Mouse (Mus musculus) intestine, embryonic 16.5 days (tissue): Measurements from ENCODE around the gene Slc13a3. TPM values are rescaled to one million over a fixed set of nuclear protein-coding genes. Genes with fewer than 3 reads are reported as not detected.

Source experiments
- ATAC-seq: fragments of 200-750 bp; cut with Nextera tagmentation; 2 replicates; pipeline ENCODE4 v1.8.0; 2017; ENCODE audit warnings: moderate TSS enrichment, moderate library complexity
- H3K27ac ChIP-seq: fragments of 300-500 bp; sonication (generic); 2 replicates; pipeline ENCODE4 v1.5.1; 2014; ENCODE audit warnings: mild to moderate bottlenecking, low read length
- H3K27me3 ChIP-seq: fragments of 300-500 bp; sonication (generic); replicated peaks from 2 replicates; pipeline ENCODE4 v1.6.1; 2014; ENCODE audit warnings: low read length, control low read depth, mixed read lengths; ENCODE audit not compliant: control insufficient read depth, insufficient read depth
- H3K36me3 ChIP-seq: fragments of 300-500 bp; sonication (generic); 2 replicates; pipeline ENCODE4 v1.6.1; 2014; ENCODE audit warnings: low read length, control low read depth; ENCODE audit not compliant: control insufficient read depth, insufficient read depth
- H3K4me1 ChIP-seq: fragments of 300-500 bp; sonication (generic); 2 replicates; pipeline ENCODE4 v1.6.1; 2014; ENCODE audit warnings: low read length, control low read depth, mixed read lengths; ENCODE audit not compliant: control insufficient read depth, insufficient read depth
- H3K4me2 ChIP-seq: fragments of 300-500 bp; sonication (generic); 2 replicates; pipeline ENCODE4 v1.6.1; 2014; ENCODE audit warnings: low read depth, low read length, control low read depth
- H3K4me3 ChIP-seq: fragments of 300-500 bp; sonication (generic); 2 replicates; pipeline ENCODE4 v1.5.1; 2014; ENCODE audit warnings: mild to moderate bottlenecking, low read length
- H3K9ac ChIP-seq: fragments of 300-500 bp; sonication (generic); 2 replicates; pipeline ENCODE4 v1.6.1; 2014; ENCODE audit warnings: low read depth, low read length
- H3K9me3 ChIP-seq: fragments of 300-500 bp; sonication (generic); 2 replicates; pipeline ENCODE4 v1.6.1; 2016; ENCODE audit warnings: low read length, control low read depth; ENCODE audit not compliant: control insufficient read depth
- WGBS: fragments of 180-500 bp; shearing (Covaris S2); extraction: QIAGEN DNeasy Blood & Tissue Kit; methylation state at CpG from one replicate; pipeline ENCODE4 v1.1.7; 2014; 5-methylcytosine and 5-hydroxymethylcytosine counted together
- polyA plus RNA-seq: library from polyadenylated mRNA; unstranded; fragments of >200 nt; fragmentation: Nextera tagmentation; extraction: Ambion mirVana; gene quantifications from 2 replicates; pipeline ENCODE4 v1.2.1, GENCODE M21; 2015

Slc13a3 gene
- polyA plus RNA-seq, 1 experiment from 2014 or later = 0.56 TPM

- peak; percentile 56; the same call in 1 of the 2 replicates for ATAC-seq
- H3K27ac ChIP-seq = peak overlapping the region; percentile 26; the same call in 1 of the 2 replicates
Observed at GRCm38 (mm10) chr2:165405351-165405750, 67.7 kb downstream of the Slc13a3 start.

GRCm38 (mm10) chr2:165404951-165405350 is 68.1 kb downstream of the Slc13a3 start:
- 29% methylated on average over 9 of the region's 9 CpGs for WGBS
- ATAC-seq = peak; percentile 62; the same call in 1 of the 2 replicates
- H3K27ac ChIP-seq = peak overlapping the region; percentile 26; the same call in 1 of the 2 replicates

More at GRCm38 (mm10) chr2:165405351-165405750, 67.7 kb downstream of the Slc13a3 start:
- Histone ChIP-seq H3K4me1 (peaks cover 7% of the 10 kb centered on the region; the same call in 1 of the 2 replicates), H3K4me3 (no peak overlapping the region), H3K9me3 (no peaks in the 10 kb centered on the region), H3K27me3 (no peaks in the 10 kb centered on the region), H3K9ac (no peak overlapping the region), H3K36me3 (no peaks in the 10 kb centered on the region), H3K4me2 (no peak overlapping the region)
- 37% methylated on average over 6 of the region's 6 CpGs for WGBS

GRCm38 (mm10) chr2:165398164-165398785 is 74.8 kb downstream of the Slc13a3 start:
- H3K36me3 ChIP-seq = no peaks in the 10 kb centered on the region
- no peak overlapping the region for H3K9ac ChIP-seq
- 0 out of 2 replicates have a peak, but pooled peaks cover 5% of the 10 kb centered on the region for H3K4me1 ChIP-seq
- H3K4me2 ChIP-seq = no peak overlapping the region
- no peaks in the 10 kb centered on the region for H3K27me3 ChIP-seq
- H3K9me3 ChIP-seq = no peaks in the 10 kb centered on the region
- no peak overlapping the region for H3K27ac ChIP-seq
- H3K4me3 ChIP-seq = no peak overlapping the region
- WGBS = 69% methylated on average over 14 of the region's 15 CpGs
- no peak for ATAC-seq

More at GRCm38 (mm10) chr2:165404951-165405350, 68.1 kb downstream of the Slc13a3 start:
- H3K9ac ChIP-seq = no peak overlapping the region
- peaks cover 7% of the 10 kb centered on the region; the same call in 1 of the 2 replicates for H3K4me1 ChIP-seq
- no peak overlapping the region for H3K4me2 ChIP-seq
- no peaks in the 10 kb centered on the region for H3K9me3 ChIP-seq
- H3K36me3 ChIP-seq = no peaks in the 10 kb centered on the region
- H3K4me3 ChIP-seq = no peak overlapping the region
- no peaks in the 10 kb centered on the region for H3K27me3 ChIP-seq

GRCm38 (mm10) chr2:165397502-165398163 is 75.4 kb downstream of the Slc13a3 start:
- no peaks in the 10 kb centered on the region for H3K27me3 ChIP-seq
- WGBS = 73% methylated on average over 23 of the region's 23 CpGs
- H3K27ac ChIP-seq = no peak overlapping the region
- 0 out of 2 replicates have a peak, but pooled peaks cover 5% of the 10 kb centered on the region for H3K4me1 ChIP-seq
- H3K9me3 ChIP-seq = no peaks in the 10 kb centered on the region
- no peaks in the 10 kb centered on the region for H3K36me3 ChIP-seq
- H3K4me3 ChIP-seq = no peak overlapping the region
- H3K4me2 ChIP-seq = no peak overlapping the region
- no peak for ATAC-seq
- H3K9ac ChIP-seq = no peak overlapping the region

GRCm38 (mm10) chr2:165396831-165397501 is 76.1 kb downstream of the Slc13a3 start:
- Histone ChIP-seq H3K4me2 (no peak overlapping the region), H3K27me3 (no peaks in the 10 kb centered on the region), H3K4me3 (no peak overlapping the region), H3K9me3 (no peaks in the 10 kb centered on the region), H3K4me1 (0 out of 2 replicates have a peak, but pooled peaks cover 5% of the 10 kb centered on the region), H3K36me3 (no peaks in the 10 kb centered on the region), H3K27ac (no peak overlapping the region), H3K9ac (no peak overlapping the region)
- ATAC-seq = no peak
- WGBS = 38% methylated on average over 20 of the region's 20 CpGs

GRCm38 (mm10) chr2:165392156-165392555 is 80.9 kb downstream of the Slc13a3 start:
- WGBS = 87% methylated on average over 4 of the region's 4 CpGs
- Histone ChIP-seq H3K9me3 (no peaks in the 10 kb centered on the region), H3K4me3 (no peak overlapping the region), H3K36me3 (no peaks in the 10 kb centered on the region), H3K4me2 (no peak overlapping the region), H3K27ac (no peak overlapping the region), H3K27me3 (no peaks in the 10 kb centered on the region), H3K9ac (no peak overlapping the region), H3K4me1 (0 out of 2 replicates have a peak, but pooled peaks cover 4% of the 10 kb centered on the region)
- no peak for ATAC-seq

GRCm38 (mm10) chr2:165391561-165391960 is 81.5 kb downstream of the Slc13a3 start:
- Histone ChIP-seq H3K36me3 (no peaks in the 10 kb centered on the region), H3K4me3 (no peak overlapping the region), H3K4me2 (no peak overlapping the region), H3K9me3 (no peaks in the 10 kb centered on the region), H3K9ac (no peak overlapping the region), H3K27ac (no peak overlapping the region), H3K27me3 (no peaks in the 10 kb centered on the region), H3K4me1 (peaks cover 4% of the 10 kb centered on the region; the same call in 1 of the 2 replicates)
- ATAC-seq = no peak
- WGBS = 13% methylated on average over 8 of the region's 8 CpGs

GRCm38 (mm10) chr2:165389299-165389952 is 83.6 kb downstream of the Slc13a3 start:
- no peaks in the 10 kb centered on the region for H3K9me3 ChIP-seq
- H3K4me1 ChIP-seq = peaks cover 5% of the 10 kb centered on the region; the same call in 1 of the 2 replicates
- H3K4me2 ChIP-seq = no peak overlapping the region
- no peak for ATAC-seq
- peaks cover 3% of the 10 kb centered on the region; the same call in 1 of the 2 replicates for H3K36me3 ChIP-seq
- H3K9ac ChIP-seq = no peak overlapping the region
- no peaks in the 10 kb centered on the region for H3K27me3 ChIP-seq
- H3K4me3 ChIP-seq = no peak overlapping the region
- WGBS = 62% methylated on average over 6 of the region's 6 CpGs
- no peak overlapping the region for H3K27ac ChIP-seq
